Mouse (Mus musculus) neural tube, embryonic 10.5 days (tissue): Measurements from ENCODE around the gene Pex10.
"Not testable (repeated sequence)": the region's sequence is repeated elsewhere in the genome, so short reads cannot be mapped to it uniquely, and the experiment has no call there.

Source experiments
- DNase-seq: peaks from one replicate; pipeline ENCODE4 v3.0.0-alpha.2; 2017; ENCODE audit warnings: low spot score; ENCODE audit errors: extremely low spot score

Gene Pex10

DNA sequence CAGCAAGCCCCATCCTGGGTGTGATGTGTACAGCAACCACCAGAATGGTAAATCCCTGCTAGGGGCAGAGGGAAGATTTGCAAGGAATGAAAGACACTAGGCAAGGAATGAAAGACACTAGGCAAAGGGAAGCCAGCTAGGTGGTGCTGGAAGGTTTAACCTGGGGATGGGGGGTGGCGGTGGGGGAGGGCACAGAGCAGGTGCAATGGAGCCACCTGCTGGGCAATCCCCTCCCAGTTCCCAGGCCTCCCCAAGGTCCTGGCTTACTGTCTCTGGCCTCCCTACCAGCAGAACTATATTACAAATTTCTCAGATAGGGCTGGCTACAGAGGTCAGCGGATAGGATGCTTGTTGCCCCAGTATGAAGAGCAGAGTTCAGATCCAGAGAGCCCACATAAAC is 2.3 kb upstream of the Pex10 start:
- DNase-seq, result no peak

DNA sequence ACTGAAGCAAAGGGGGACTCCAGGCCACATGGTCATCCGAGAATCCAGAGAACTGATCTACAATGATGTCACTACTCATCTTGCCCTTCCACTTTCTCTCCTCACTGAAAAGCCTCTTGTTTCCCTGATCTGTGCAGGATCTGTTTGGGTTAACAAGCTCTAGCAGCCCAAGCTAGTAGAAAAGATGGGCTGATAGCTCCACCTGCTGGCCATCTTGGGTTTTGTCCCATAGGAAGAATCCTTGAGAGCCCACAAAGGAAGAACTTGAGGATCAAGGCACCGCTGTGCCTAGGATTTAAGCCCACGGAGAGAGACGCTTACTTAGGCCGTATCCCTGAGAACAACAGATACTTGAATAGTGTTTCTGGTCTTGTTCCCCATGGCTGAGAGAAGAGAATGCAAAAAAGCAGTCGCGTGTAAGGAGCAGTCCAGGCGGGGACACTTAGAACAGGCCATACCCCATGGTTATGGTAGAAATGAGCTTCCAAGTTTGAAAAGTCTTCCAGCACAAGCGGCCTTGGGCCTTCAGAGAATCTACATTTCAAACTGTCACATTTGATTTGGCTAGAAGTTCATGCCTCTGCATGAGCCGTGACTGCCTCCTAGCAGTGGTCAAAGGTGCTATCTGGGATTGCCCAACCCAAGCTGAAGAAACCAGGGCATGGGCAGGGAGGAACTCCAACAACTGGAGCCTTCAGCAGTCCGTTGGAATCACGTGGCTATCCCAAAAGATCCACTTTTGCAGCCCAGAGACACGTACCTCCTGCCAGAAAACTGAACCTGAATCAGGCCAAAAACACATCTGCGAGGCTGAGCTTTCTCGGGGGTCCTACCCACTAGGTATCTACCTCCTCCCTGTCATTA is 614 bp upstream of the Pex10 start:
- peak; percentile 93 for DNase-seq

DNA sequence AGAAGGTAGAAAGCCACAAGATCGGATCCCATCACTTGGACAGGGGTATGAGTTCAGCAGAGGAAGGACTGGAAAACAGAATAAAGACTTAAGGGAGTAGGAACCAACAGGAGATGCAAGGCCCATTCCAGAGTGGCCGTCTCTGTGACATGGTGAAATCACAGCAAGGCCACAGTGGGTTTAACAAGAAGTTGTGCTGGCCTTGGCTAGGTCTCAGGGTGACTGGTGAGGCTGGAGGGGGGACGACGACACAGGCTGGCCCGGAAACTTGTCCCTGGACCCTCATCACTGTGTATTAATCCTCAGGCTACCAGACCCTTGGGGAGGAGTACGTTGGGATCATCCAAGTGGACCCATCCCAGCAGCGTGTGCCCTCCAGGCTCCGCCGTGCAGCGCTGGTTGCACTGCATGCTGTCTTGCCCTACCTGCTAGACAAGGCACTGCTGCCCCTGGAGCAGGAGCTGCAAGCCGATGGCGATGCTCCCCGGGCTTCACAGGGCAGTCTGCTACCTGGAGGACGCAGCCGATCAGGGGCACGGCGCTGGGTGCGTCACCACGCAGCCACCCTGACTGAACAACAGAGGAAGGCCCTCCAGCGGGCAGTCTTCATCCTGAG is 1.6 kb downstream of the Pex10 start:
- DNase-seq, result no peak

DNA sequence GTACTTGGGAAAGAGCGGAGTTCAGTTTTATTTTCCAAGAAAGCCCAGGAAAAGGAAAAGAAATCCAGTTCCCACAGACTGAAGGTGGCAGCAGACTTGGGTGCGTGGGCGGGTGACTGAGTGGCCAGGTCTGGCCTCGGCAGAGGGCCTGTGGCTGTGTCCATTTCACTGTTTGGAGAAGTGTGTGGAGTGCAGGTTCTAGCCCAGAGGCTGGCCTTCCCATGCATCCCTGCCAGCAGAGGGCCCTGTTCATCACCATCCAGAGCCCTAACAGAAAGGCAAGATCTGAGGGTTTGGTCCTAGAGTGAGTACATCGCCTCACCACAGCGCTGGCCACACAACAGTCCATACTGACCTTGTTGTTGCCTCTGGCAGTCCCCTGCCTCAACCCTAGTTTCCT is 2.4 kb downstream of the Pex10 start:
- no peak for DNase-seq

DNA sequence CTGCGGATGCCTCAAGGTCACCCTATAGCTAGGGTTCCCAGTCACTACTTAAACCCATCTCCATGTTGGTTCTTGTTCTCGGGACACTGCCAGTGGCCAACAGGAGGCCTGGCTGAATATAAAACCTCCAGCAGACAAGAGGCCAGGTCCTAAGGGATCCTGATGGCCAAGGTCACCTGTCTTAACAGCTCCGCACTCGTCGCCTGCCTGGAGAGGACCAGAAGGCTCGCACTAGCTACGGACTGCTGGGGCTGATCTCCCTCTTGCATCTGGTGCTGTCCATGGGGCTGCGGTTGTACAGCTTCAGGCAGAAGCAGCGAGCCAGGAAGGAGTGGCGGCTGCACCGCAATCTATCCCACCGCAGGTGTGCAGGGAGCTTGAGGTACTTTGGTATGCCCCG is 3.4 kb downstream of the Pex10 start:
- no peak for DNase-seq

DNA sequence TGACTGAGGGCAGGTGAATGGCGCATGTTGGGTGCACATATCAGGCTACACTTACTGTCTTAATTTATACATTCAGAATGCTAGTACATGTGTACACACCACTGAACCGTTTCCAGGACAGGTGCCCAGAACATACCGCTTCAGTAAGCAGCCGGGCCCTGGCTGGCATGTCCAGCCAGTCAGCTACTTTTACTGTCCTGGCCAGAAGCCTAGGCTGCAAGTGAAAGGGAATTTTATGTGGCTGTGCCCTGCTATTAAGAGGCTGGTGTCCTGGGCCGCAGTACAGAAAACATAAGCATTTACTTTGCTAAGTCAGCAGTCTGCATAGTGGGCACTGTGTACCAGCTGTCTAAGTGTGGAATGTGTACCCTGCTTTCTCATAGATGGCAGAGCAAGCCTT is 4.1 kb downstream of the Pex10 start:
- DNase-seq, result no peak

DNA sequence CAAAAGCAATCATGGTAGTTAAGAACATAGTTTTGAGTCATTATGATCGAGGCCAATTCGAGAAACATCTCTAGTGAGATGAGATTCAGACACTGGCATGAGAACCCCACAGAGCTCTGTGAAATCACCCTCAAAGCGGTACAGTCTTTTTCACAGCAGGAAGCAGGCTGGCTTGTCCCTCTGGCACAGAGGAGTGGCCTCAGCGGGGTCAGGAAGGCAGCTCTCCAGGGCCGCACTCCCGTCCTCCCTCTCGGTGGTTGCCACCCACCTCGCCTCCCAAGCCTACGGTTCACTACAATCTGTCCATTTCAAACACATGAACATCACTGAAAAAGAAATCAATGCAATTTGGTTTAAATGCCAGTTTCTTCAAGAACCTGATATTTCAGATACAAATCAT is 7.6 kb downstream of the Pex10 start:
- DNase-seq, result no peak

DNA sequence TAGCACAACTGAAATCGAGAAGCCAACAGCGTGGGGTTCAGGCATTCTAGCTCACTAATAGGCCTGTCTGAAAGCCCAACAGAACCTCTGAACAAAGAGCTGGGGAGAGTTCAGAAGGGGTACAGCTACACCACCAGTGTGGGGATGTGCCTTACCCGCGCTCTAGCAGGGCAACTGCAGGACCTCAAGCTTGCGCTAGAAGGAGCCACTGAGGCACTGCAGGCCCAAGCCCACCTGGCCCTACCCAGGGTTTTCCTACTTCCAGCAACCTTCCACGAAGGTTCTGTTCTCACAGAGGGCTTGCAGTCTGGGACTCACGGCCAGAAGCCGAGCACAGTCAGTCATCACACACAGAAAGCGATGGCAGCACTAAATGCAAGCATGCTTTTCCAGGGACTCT is 8.3 kb downstream of the Pex10 start:
- DNase-seq, result no peak

DNA sequence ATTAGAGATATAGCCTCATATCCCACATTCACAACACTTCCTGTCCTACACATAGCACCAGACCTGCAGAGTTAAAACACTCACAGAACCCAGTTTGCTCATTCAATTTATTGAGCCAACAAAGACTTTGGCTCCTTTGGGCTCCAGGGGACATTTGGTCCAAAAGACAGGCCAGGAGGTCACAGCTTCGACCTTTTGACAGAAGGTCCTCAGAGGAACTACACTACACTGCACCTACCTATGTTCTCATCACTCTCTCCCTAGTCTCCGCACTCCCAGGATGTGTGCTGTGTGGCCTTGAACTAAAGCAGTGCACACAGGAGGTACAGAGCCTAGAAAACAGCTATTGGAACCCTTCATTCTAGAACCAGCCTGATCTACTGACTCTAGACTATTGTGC is 9.0 kb downstream of the Pex10 start:
- no peak for DNase-seq

DNA sequence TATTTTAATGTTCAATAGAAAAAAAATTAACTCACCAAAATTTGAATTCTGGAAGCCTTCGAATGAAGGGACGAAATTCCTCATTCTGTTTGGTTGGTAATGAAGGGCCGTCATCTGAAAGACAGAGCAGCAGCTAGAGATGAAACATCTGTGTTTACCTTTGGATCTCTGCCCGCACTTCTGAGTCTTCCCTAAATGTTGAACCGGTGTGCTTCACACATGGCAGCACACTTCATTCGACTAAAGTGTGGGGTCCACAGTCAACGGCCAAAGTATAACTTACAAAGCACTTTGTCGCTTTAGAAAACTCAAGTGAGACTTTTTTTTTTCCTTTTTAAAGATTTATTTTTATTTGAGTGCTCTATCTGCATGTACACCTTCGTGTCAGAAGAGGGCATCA is 9.9 kb downstream of the Pex10 start:
- no peak for DNase-seq

DNA sequence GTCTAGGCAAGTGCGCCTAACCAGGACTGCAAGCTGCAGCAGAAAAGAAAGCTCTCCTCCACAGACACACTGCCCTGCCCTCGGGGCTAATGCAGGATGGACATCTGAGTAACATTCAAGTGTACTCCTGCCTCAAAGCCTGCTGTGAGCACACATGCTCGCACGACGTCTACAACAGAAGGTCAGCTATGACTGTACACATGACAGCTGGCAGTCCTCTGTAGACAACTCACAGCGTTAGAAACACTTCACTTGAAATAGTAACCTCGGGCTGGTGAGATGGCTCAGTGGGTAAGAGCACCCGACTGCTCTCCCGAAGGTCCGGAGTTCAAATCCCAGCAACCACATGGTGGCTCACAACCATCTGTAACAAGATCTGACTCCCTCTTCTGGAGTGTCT is 12.0 kb downstream of the Pex10 start:
- not testable (repeated sequence) for DNase-seq

DNA sequence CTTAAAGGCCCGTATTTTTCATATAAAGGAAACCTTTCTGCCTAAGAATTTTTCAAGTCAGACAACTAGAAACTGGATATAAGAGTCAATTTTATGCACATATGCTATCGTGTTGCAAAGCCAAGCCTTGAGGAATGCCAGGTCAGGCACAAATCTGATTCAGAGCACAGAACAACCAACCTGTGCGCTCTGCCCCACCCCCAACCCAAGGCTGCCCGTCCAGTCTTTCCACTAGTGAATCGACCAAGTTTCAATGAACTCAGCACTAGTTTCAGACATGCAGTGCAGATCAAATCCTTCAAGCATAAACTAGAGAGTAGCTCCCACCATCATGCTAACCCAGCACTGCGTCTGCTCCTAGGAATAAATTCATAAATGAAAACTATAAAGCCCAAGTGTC is 12.8 kb downstream of the Pex10 start:
- no peak for DNase-seq

DNA sequence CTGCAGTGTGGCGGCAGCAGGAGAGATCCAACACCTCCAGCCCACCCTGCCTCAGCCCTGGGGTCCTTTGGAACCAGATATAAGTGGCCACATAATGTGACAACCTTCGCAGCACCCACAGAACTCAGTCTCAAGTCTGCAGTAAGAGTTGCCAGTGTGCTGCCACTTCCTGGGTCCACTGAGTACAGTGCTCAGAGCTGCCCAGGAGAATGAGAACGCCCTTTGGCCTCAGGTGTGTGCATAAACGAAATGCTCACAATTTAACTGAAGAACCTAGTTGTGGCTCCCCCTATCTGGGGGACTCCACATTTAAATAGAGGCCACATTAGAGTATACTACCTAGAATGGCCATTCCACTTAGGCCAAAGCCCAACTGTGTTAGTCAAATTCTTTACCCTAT is 16.7 kb downstream of the Pex10 start:
- DNase-seq, result no peak

DNA sequence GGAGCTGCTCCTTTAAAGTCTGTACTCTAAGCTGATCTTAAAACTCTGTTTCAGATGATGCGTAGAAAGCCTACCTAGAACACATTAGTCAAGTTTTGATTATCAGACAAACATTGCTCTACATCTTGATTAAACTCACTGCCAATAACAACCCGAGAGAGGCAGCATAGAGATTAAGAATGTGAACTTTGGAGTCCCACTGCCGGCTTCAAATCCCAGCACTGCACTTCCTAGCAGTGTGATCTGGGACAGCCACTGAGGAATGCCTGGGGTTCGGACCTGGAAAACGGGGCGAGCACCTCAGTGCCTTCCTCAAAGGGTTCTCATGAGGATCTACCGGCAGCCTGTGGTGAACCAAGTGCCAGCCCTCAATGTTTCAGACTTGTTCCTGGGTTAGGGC is 17.5 kb downstream of the Pex10 start:
- DNase-seq, result no peak

DNA sequence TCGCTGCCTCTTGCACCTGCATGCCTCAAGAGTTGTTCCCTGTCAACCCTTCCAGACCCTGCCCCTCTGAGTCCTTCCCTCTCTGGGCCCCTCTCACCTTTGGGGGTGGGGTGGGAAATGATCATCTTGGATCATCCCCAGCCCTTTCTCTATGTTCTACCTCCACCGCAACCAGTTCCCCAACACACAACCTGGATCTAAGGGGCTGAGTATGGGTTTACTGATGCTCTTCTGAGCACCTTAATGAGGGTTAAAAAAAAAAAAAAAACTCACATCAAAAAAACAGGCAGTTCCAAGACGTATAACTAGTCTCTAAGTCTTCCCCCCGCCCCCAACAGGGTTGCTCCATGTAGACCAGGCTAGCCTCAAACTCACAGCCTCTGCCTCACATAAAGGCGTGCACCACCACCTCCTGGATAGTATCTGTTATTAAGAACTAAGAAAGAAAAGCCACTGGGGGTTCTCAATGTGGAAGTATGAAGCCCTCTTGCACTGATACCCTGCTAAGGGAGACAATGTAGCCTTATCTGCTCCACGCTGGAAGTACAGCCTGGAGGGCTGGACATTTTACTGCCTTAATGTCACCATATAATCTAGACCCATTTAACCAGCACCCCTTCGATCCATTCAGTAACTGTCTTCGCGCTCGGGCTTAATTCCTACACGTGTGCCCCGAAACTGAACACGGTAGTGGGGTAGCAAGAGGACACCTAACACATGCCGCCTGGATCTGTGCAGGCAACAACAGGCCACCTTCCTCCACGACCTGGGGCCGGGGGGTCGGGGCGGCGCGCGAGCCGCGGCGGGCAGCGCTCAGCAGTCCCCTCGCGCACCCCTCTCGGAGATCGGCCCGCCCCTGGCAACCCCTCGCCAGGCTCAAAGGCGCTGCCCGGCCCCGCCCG is 18.6 kb downstream of the Pex10 start:
- DNase-seq, result no peak

DNA sequence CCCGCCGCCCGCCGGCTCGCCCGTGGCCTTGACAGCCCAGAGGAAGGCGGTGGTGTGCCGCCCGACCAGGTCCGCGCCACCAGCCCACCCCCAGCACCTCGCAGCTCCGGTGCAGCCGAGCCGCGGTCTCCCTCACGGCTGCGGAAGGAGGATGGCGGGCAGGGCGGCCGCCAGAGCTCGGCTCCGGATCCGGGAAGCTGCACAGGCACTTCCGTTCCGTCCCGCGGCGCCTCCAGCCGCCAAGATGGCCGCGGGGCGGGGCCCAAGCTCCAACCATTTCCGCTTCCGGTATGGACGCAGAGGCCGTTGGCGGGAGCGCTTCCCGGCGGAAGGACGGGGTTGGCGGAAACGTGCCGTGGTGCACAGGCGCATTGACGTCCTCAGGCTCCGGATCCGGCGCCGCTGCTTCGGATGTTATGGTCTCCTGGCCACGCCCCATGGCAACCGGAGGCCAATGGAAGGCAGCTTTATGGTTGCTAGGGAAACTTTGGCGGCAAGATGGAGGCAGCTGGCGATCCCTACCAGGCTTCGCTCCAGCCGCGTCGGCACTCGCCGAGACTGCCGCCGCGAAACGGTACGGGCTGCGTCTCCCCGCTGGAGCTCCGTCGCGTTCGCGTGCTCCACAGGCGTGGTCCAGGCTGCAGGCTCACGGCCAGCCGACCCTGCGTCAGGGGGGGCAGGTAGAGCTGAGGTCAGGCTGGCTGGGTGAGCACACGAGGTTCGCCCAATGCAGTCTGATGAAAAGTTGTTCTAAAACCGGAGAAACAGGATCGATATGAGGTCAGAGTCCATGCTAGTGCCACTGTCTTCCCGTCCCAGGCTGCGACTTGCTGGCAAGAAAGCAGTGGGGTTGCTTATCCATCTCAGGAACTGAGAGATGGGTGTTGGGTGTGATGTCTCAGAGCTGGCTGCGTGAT is 19.6 kb downstream of the Pex10 start, which contains the start of the genes Rer1 and Morn1:
Gene Rer1, minus strand, starts transcription at position 275 of the 917 bp plus-strand sequence.
Gene Morn1, plus strand, starts transcription at position 470 of the 917 bp plus-strand sequence.
- DNase-seq, result peak; percentile 100

DNA sequence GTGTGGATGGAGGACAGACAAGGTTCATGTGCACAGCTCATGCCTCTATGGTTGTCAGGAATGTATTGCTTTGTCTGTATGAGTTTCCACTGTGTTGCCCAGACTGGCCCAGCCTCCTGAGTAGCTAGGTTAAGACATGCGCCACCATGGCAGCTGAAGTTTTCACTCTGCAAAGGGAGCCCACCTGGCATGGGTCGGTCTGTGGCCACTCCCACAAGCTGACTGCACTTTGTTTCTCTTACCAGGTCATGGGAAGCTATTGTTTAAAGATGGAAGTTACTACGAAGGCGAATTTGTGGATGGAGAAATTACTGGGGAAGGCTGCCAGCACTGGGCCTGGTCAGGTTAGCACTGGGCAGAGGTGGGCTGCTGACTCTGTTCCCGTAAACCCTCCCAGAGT is 22.4 kb downstream of the Pex10 start:
- no peak for DNase-seq

DNA sequence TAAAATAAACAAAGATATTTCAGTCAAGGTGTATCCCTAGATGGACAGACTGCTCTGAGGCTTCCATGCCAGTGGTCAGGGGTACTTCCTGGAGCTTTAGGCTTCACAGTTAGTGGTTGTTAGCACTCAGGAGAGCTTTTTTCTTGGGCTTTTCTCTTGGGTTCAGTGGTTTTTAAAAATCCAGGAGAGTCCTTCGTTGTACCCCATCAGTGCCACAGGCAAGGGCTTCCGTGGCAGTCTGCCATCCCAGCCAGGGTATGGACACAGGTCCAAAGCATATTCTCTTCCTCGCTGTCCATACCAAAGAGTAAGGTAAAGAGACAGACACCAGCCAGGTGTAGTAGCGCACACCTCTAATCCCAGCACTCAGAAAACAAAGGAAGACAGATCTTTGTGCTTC is 23.3 kb downstream of the Pex10 start:
- no peak for DNase-seq

DNA sequence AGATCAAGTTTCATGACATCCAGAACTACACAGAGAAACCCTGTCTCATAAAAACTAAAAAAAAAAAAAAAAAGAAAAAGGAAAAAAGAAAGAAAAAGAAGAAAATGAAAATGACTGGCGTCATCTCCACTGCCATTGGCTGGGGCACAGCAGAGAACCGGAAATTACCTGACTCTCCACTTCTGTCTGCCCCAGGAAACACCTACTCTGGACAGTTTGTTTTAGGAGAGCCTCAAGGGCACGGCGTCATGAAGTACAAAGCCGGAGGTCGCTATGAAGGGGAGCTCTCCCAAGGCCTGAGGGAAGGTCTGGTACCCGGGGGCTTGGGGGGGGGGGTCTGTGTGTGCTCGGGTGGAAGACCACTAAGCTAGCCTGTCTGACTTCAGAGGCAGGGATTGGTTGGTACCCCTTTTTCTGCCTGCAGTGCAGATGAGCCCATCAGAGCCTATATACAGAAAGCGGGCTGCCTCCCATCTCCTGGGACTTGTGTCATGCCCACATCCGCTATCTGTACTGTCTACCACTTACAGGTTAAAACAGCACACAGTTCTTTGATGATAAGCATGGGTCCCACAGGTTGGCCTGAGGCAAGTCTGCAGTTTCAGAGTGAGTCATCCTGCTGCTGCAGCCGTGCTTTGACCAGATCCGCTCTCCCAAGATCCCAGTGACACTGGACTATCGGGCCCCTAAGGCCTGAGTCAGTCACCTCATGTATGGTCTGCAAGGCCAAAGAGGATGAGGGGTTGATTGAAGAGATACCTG is 24.1 kb downstream of the Pex10 start:
- DNase-seq, result no peak
